Mouse (Mus musculus) megakaryocyte, embryonic 14.5 days (primary cell): ENCODE measurements around the gene Tbx4.

Source experiments
- FLI1 ChIP-seq: IDR thresholded peaks from 2 replicates; pipeline ENCODE4 v1.6.1; 2012; ENCODE audit warnings: low read length, inconsistent platforms, mixed read lengths
- GATA1 ChIP-seq: IDR thresholded peaks from 3 replicates; pipeline ENCODE4 v1.6.1; 2012; ENCODE audit warnings: mixed read lengths, low read length, inconsistent platforms, borderline replicate concordance

DNA sequence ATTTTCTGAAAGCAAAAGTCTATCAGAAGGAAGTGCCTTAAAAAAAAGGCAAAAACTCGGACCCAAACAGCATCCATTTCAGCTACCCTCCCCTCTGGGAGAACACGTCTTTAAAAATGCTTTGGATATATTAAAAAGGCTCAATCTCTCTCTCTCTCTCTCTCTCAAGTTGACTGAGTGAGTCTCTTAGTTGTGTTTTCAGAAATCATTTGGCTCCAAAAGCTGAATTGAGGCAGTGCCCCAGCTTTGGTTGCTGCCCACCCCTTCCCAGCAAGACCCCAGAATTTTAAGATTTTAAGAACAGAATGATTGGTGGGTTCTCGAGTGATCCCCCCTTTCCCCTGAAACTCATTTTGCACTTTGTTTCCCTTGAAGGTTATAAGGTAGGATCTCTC is 7.9 kb downstream of the Tbx4 start:
- no peak for TF ChIP-seq GATA1
- TF ChIP-seq FLI1 = no peak
